ENCODE assay signal across 15 mouse cellular contexts in the genomic region with DNA sequence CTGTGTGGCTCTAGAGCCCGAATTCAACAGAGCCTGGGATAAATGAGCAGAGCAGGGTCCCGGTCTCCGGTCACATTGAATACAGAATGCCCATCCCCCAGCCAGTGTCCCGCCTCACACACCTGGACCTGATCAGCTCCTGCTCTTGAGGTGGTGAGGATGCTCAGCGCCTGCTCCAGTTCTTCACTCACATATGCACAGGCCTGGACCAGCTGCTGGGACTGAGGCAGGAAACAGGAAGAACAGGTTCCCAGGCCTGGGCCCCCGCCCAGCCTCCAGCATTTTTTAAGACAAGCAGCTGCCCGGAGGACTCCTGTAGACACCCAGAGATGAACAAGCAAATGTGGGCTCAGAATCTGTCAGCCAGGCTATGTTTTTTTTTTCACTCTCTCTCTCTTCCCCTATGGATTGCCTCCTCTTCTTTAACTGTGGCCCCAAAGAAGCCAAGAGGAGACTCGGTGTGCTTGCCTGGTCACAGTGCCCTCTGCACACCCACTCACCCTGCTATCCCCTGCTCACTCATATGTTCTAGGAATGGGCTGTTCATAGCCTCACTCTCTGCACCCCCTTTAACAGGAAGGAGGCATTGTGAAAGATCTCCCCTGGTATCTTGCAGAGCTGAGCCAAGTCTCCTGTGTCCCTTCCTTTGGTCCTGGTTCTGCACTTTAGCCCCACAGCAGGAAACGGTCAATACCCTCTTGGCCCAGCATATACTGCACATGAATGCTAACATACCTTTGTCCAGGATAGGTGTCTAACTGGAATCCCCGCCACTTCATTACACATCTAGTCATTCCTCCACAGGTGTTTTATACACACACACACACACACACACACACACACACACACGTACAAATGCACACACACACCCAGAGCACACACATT. TPM values are rescaled to one million over a fixed set of nuclear protein-coding genes. Genes with fewer than 3 reads are reported as not detected.
DNase-seq lines count a peak whose midpoint lies in the region; ATAC-seq and TF ChIP-seq lines count a peak whose summit lies in the region.
"Had no signal": no experiment of that assay in that cellular context is flagged by ENCODE, and none has a peak within 500 bp of the region (broad histone marks: within the 10 kb centered on the region; RNA-seq: fewer than 3 reads in every experiment).

No protein-coding gene starts in this region.

- no peak overlapping the region for H3K27ac ChIP-seq in thymus, adult 2 months (ENCODE audit: control insufficient read depth, insufficient read depth, low read length)
- peak overlapping the region; percentile 51 for H3K27ac ChIP-seq in limb, embryonic 10.5 days
- H3K27ac ChIP-seq in stomach, postnatal 0 days (replicated peaks): 0 out of 2 replicates have a peak overlapping the region, but pooled peaks have one; percentile 8
- no peak overlapping the region for H3K27ac ChIP-seq in hindbrain, embryonic 10.5 days
- H3K27ac ChIP-seq: liver, embryonic 13.5 days; midbrain, embryonic 15.5 days; neural tube, embryonic 15.5 days had no signal

- no peak for TF ChIP-seq EP300 in stomach, postnatal 0 days (optimal IDR thresholded peaks at IDR 0.05)

- no peak for TF ChIP-seq POLR2A in thymus, adult 2 months (IDR thresholded peaks at IDR 0.05; ENCODE audit: control insufficient read depth, extremely low read depth, insufficient read depth, low read length, poor library complexity)

- no peaks in the 10 kb centered on the region for H3K4me1 ChIP-seq in thymus, adult 2 months (replicated peaks; ENCODE audit: control insufficient read depth, insufficient read depth, low read length)
- H3K4me1 ChIP-seq in limb, embryonic 10.5 days: peaks cover 25% of the 10 kb centered on the region
- H3K4me1 ChIP-seq in stomach, postnatal 0 days (replicated peaks; ENCODE audit: control insufficient read depth, insufficient read depth): no peaks in the 10 kb centered on the region
- H3K4me1 ChIP-seq in hindbrain, embryonic 10.5 days (replicated peaks): peaks cover 24% of the 10 kb centered on the region
- H3K4me1 ChIP-seq: midbrain, embryonic 15.5 days; neural tube, embryonic 15.5 days had no signal

- 78% methylated on average over 11 of the region's 11 CpGs for WGBS in thymus, adult 2 months
- 69% methylated on average over 11 of the region's 11 CpGs for WGBS in limb, embryonic 10.5 days
- 47% methylated on average over 11 of the region's 11 CpGs for WGBS in stomach, postnatal 0 days
- 72% methylated on average over 11 of the region's 11 CpGs for WGBS in hindbrain, embryonic 10.5 days

- H3K9ac ChIP-seq in stomach, postnatal 0 days (ENCODE audit: low read length): 0 out of 2 replicates have a peak overlapping the region, but pooled peaks have one; percentile 1
- H3K9ac ChIP-seq: liver, embryonic 13.5 days; midbrain, embryonic 15.5 days; neural tube, embryonic 15.5 days had no signal

- no peaks in the 10 kb centered on the region for H3K36me3 ChIP-seq in thymus, adult 2 months (ENCODE audit: control insufficient read depth, insufficient read depth, low read length)
- H3K36me3 ChIP-seq in limb, embryonic 10.5 days: no peaks in the 10 kb centered on the region
- no peaks in the 10 kb centered on the region for H3K36me3 ChIP-seq in stomach, postnatal 0 days (ENCODE audit: control insufficient read depth, insufficient read depth, low read length)
- H3K36me3 ChIP-seq in hindbrain, embryonic 10.5 days: no peaks in the 10 kb centered on the region
- H3K36me3 ChIP-seq: liver, embryonic 13.5 days; midbrain, embryonic 15.5 days; neural tube, embryonic 15.5 days had no signal

- H3K9me3 ChIP-seq in limb, embryonic 10.5 days (replicated peaks): no peaks in the 10 kb centered on the region
- no peaks in the 10 kb centered on the region for H3K9me3 ChIP-seq in stomach, postnatal 0 days (ENCODE audit: control insufficient read depth, low read length)
- H3K9me3 ChIP-seq in hindbrain, embryonic 10.5 days: no peaks in the 10 kb centered on the region
- H3K9me3 ChIP-seq: liver, embryonic 13.5 days; midbrain, embryonic 15.5 days; neural tube, embryonic 15.5 days had no signal

- H3K4me3 ChIP-seq in thymus, adult 2 months (ENCODE audit: control insufficient read depth, insufficient read depth, low read length): no peak overlapping the region
- H3K4me3 ChIP-seq in limb, embryonic 10.5 days: no peak overlapping the region
- H3K4me3 ChIP-seq in stomach, postnatal 0 days (ENCODE audit: low read depth, low read length): no peak overlapping the region
- no peak overlapping the region for H3K4me3 ChIP-seq in hindbrain, embryonic 10.5 days
- H3K4me3 ChIP-seq: erythroblast, embryonic 14.5 days; liver, embryonic 13.5 days; midbrain, embryonic 15.5 days; neural tube, embryonic 15.5 days had no signal

- ATAC-seq in stomach, postnatal 0 days (ENCODE audit: low FRiP score, low TSS enrichment): no peak
- ATAC-seq: midbrain, embryonic 15.5 days had no signal

- no peak for TF ChIP-seq CTCF in thymus, adult 2 months (IDR thresholded peaks at IDR 0.05; ENCODE audit: borderline replicate concordance, control insufficient read depth, extremely low read depth, insufficient read depth, low read length, poor library complexity)
- no peak for TF ChIP-seq CTCF in stomach, postnatal 0 days (IDR thresholded peaks at IDR 0.05; ENCODE audit: low read depth)

- H3K27me3 ChIP-seq in thymus, adult 2 months (ENCODE audit: control insufficient read depth, insufficient read depth, low read length): no peaks in the 10 kb centered on the region
- peaks cover 19% of the 10 kb centered on the region; the same call in 1 of the 2 replicates for H3K27me3 ChIP-seq in limb, embryonic 10.5 days (ENCODE audit: low read depth, poor library complexity, severe bottlenecking)
- no peaks in the 10 kb centered on the region; the same call in 1 of the 2 replicates for H3K27me3 ChIP-seq in stomach, postnatal 0 days (ENCODE audit: control insufficient read depth, insufficient read depth, low read length)
- peaks cover 16% of the 10 kb centered on the region for H3K27me3 ChIP-seq in hindbrain, embryonic 10.5 days (ENCODE audit: insufficient read depth, poor library complexity, severe bottlenecking)
- H3K27me3 ChIP-seq: CH12.LX; midbrain, embryonic 15.5 days had no signal

- peak; percentile 47 for DNase-seq in kidney, postnatal 10 days
- DNase-seq in kidney, adult 18-20 months: no peak
- DNase-seq in thymus, postnatal 4 days: peak; percentile 20
- DNase-seq in thymus, adult 2 months: no peak
- DNase-seq in limb, embryonic 10.5 days (ENCODE audit: low spot score): peak; percentile 56
- DNase-seq in stomach, postnatal 0 days (ENCODE audit: low spot score): peak; percentile 47
- no peak for DNase-seq in hindbrain, embryonic 10.5 days (ENCODE audit: low spot score)
- DNase-seq: adrenal gland, postnatal 36 days; cerebellum, adult 18-20 months; liver, embryonic 13.5 days; right cerebral cortex, postnatal 25 days had no signal

- no peak overlapping the region for H3K4me2 ChIP-seq in stomach, postnatal 0 days (replicated peaks; ENCODE audit: low read depth)
- H3K4me2 ChIP-seq: liver, embryonic 13.5 days; midbrain, embryonic 15.5 days; neural tube, embryonic 15.5 days had no signal

RNA-seq across cellular contexts. Expression of gene P2ry2, which starts 9.0 kb away (rescaled TPM):
- 4.3 and 5.3 TPM in 2 replicates for polyA plus RNA-seq in thymus, adult 2 months (2012; rRNA removed)
- polyA plus RNA-seq in limb, embryonic 10.5 days (2016; fragmentation: Nextera tagmentation; extraction: Ambion mirVana): 0.49 and 0.51 TPM in 2 replicates
- polyA plus RNA-seq in stomach, postnatal 0 days (2015; fragmentation: Nextera tagmentation; extraction: Ambion mirVana): 5.7 and 5.8 TPM in 2 replicates
- polyA plus RNA-seq in hindbrain, embryonic 10.5 days (2016; fragmentation: Nextera tagmentation; extraction: Ambion mirVana): 0.86 and 0.89 TPM in 2 replicates

RNA-seq across cellular contexts. Expression of gene P2ry6, which starts 29.2 kb away (rescaled TPM):
- polyA plus RNA-seq in thymus, adult 2 months (2012; rRNA removed): 27.1 and 36.0 TPM in 2 replicates
- polyA plus RNA-seq in limb, embryonic 10.5 days (2016; fragmentation: Nextera tagmentation; extraction: Ambion mirVana): 1.1 and 1.6 TPM in 2 replicates
- polyA plus RNA-seq in stomach, postnatal 0 days (2015; fragmentation: Nextera tagmentation; extraction: Ambion mirVana): 6.1 and 6.4 TPM in 2 replicates
- 2.3 and 3.3 TPM in 2 replicates for polyA plus RNA-seq in hindbrain, embryonic 10.5 days (2016; fragmentation: Nextera tagmentation; extraction: Ambion mirVana)

Comparison
In these comparisons a context has a peak if more than half of its experiments do, and no peak if none do; other contexts are left out.
1. DNase-seq: peak in kidney, postnatal 10 days (single experiment), thymus, postnatal 4 days (single experiment), limb, embryonic 10.5 days (single experiment) and stomach, postnatal 0 days (single experiment); none in kidney, adult 18-20 months (single experiment), thymus, adult 2 months (single experiment) and hindbrain, embryonic 10.5 days (single experiment).
2. H3K27ac ChIP-seq: peak in limb, embryonic 10.5 days (single experiment) and stomach, postnatal 0 days (single experiment); none in thymus, adult 2 months (single experiment) and hindbrain, embryonic 10.5 days (single experiment).